Mouse (Mus musculus) midbrain, embryonic 11.5 days (tissue): Measurements from ENCODE around the gene Rcc1l. TPM values are rescaled to one million over a fixed set of nuclear protein-coding genes. Genes with fewer than 3 reads are reported as not detected.

Source experiments
- ATAC-seq: fragments of 200-750 bp; cut with Nextera tagmentation; 2 replicates; pipeline ENCODE4 v1.8.0; 2017; ENCODE audit warnings: moderate TSS enrichment, moderate library complexity; ENCODE audit not compliant: low FRiP score
- DNase-seq: peaks from one replicate; pipeline ENCODE4 v3.0.0; 2015; ENCODE audit warnings: low spot score; ENCODE audit errors: missing footprints
- H3K27ac ChIP-seq: fragments of 300-500 bp; sonication (generic); 2 replicates; pipeline ENCODE4 v1.5.1; 2014; ENCODE audit warnings: low read depth, low read length
- H3K27me3 ChIP-seq: fragments of 300-500 bp; sonication (generic); 2 replicates; pipeline ENCODE4 v1.6.1; 2014; ENCODE audit warnings: mild to moderate bottlenecking, low read length, moderate library complexity, mixed read lengths; ENCODE audit not compliant: control insufficient read depth, insufficient read depth
- H3K36me3 ChIP-seq: fragments of 300-500 bp; sonication (generic); 2 replicates; pipeline ENCODE4 v1.6.1; 2014; ENCODE audit warnings: mild to moderate bottlenecking, low read length, moderate library complexity, mixed read lengths; ENCODE audit not compliant: control insufficient read depth, insufficient read depth
- H3K4me1 ChIP-seq: fragments of 300-500 bp; sonication (generic); 2 replicates; pipeline ENCODE4 v1.6.1; 2014; ENCODE audit warnings: low read length; ENCODE audit not compliant: control insufficient read depth, insufficient read depth
- H3K4me2 ChIP-seq: fragments of 300-500 bp; sonication (generic); 2 replicates; pipeline ENCODE4 v1.6.1; 2014; ENCODE audit warnings: mild to moderate bottlenecking, moderate library complexity
- H3K4me3 ChIP-seq: fragments of 300-500 bp; sonication (generic); 2 replicates; pipeline ENCODE4 v1.5.1; 2014; ENCODE audit warnings: low read depth, low read length
- H3K9ac ChIP-seq: fragments of 300-500 bp; sonication (generic); 2 replicates; pipeline ENCODE4 v1.6.1; 2014; ENCODE audit warnings: low read length
- H3K9me3 ChIP-seq: fragments of 300-500 bp; sonication (generic); 2 replicates; pipeline ENCODE4 v1.6.1; 2016; ENCODE audit warnings: low read length; ENCODE audit not compliant: control insufficient read depth
- WGBS: fragments of 180-500 bp; shearing (Covaris S2); extraction: QIAGEN DNeasy Blood & Tissue Kit; methylation state at CpG from one replicate; pipeline ENCODE4 v1.1.7; 2014; 5-methylcytosine and 5-hydroxymethylcytosine counted together
- polyA plus RNA-seq: library from polyadenylated mRNA; unstranded; fragments of >200 nt; fragmentation: Nextera tagmentation; extraction: Ambion mirVana; gene quantifications from 2 replicates; pipeline ENCODE4 v1.2.1, GENCODE M21; 2014

The Rcc1l gene
- polyA plus RNA-seq, 1 experiment from 2014 or later: 27.5 TPM

DNA sequence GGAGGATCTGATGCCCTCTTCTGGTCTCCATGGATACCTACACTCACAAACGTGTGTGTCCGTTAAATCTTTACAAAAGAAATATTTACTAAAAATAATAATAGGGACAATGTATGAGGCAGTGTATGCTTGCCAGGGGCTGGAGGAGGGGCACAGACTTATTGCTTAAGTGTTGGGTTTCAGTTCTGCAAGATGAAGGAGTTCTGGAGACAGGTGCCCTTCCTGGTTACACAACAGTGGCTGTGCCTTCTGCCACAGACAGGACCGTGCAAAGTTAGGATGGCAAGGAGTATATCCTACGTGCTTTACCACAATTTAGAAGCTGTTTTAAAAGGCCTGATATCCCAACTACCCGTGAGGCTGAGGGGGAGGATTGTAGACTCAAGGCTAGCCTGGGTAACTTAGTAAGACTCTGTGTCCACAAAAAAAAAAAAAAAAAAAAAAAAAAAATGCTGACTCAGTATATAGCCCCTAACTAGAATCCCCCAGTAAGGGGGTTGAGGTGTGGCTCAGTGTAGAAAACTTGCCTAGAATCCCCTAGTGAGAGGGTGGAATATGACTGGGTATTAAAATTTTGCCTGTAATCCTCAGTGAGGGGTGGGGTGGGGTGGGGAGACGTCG, 60.8 kb downstream of the Rcc1l start:
- no peak for ATAC-seq
- H3K27me3 ChIP-seq: no peaks in the 10 kb centered on the region
- no peak overlapping the region for H3K27ac ChIP-seq
- H3K4me2 ChIP-seq: no peak overlapping the region
- 91% methylated on average over 7 of the region's 7 CpGs for WGBS
- no peak overlapping the region for H3K9ac ChIP-seq
- no peaks in the 10 kb centered on the region for H3K9me3 ChIP-seq
- DNase-seq: no peak
- H3K4me1 ChIP-seq: no peaks in the 10 kb centered on the region
- H3K36me3 ChIP-seq: no peaks in the 10 kb centered on the region
- H3K4me3 ChIP-seq: no peak overlapping the region

DNA sequence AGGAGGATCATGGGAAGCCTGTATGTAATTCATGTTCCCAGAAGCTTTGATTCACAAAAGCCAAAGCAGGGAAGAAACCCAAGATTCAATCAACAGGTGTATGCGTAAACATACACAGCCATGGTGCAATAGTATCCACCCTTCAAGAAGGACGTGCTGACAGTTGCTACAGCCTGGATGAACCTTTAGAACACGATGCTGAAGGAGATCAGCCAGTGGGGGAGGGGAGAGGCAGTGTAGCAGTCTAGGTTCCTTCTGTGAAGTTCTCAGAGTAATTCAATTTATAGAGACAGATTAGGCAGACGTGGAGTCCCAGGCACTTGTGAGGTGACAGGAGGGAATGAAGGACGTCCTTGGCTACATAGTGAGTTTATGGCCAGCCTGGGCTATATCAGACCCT, 61.6 kb downstream of the Rcc1l start:
- H3K27me3 ChIP-seq: no peaks in the 10 kb centered on the region
- no peaks in the 10 kb centered on the region for H3K36me3 ChIP-seq
- no peak for DNase-seq
- H3K4me1 ChIP-seq: no peaks in the 10 kb centered on the region
- no peak for ATAC-seq
- H3K27ac ChIP-seq: no peak overlapping the region
- no peak overlapping the region for H3K4me3 ChIP-seq
- H3K4me2 ChIP-seq: no peak overlapping the region
- H3K9me3 ChIP-seq: no peaks in the 10 kb centered on the region
- WGBS: 83% methylated on average over 5 of the region's 5 CpGs
- H3K9ac ChIP-seq: no peak overlapping the region

- no peaks in the 10 kb centered on the region for H3K27me3 ChIP-seq
- no peak for ATAC-seq
- 96% methylated on average over 8 of the region's 8 CpGs for WGBS
Measured at GRCm38 (mm10) chr5:134105829-134106228, 70.7 kb downstream of the Rcc1l start.

GRCm38 (mm10) chr5:134102720-134103119, 73.9 kb downstream of the Rcc1l start:
- 75% methylated on average over 6 of the region's 6 CpGs for WGBS
- Histone ChIP-seq H3K36me3 (no peaks in the 10 kb centered on the region), H3K27me3 (no peaks in the 10 kb centered on the region), H3K4me3 (no peak overlapping the region), H3K4me2 (no peak overlapping the region), H3K9me3 (no peaks in the 10 kb centered on the region), H3K9ac (no peak overlapping the region), H3K4me1 (peaks cover 6% of the 10 kb centered on the region), H3K27ac (no peak overlapping the region)
- DNase-seq: no peak
- ATAC-seq: no peak

More at GRCm38 (mm10) chr5:134105829-134106228, 70.7 kb downstream of the Rcc1l start:
- 0 out of 2 replicates have a peak, but pooled peaks cover 4% of the 10 kb centered on the region for H3K36me3 ChIP-seq
- H3K9me3 ChIP-seq: no peaks in the 10 kb centered on the region
- peaks cover 6% of the 10 kb centered on the region for H3K4me1 ChIP-seq
- no peak overlapping the region for H3K27ac ChIP-seq
- H3K9ac ChIP-seq: no peak overlapping the region
- no peak overlapping the region for H3K4me2 ChIP-seq
- no peak overlapping the region for H3K4me3 ChIP-seq
- DNase-seq: no peak

DNA sequence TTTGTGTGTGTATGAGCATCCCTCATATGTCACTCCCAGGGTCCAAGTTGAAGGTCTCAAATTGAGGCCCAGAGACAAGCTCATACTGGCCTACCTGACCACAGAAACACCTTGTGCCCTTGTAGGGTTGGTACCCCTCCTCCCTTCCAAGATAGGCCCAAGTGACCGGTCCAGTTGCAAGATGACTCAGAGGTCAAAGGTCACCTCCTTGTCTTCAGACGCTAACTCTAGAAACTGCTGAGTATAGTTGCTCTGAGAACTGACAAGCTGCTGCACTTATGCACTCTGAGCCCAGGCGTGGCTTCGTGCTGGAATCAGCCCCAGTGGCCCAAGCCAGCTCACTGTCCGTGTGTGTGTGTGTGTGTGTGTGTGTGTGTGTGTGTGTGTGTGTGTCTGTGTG, 74.7 kb downstream of the Rcc1l start:
- Histone ChIP-seq H3K4me2 (no peak overlapping the region; the same call in 1 of the 2 replicates), H3K4me1 (peaks cover 6% of the 10 kb centered on the region), H3K27ac (no peak overlapping the region), H3K9me3 (no peaks in the 10 kb centered on the region), H3K9ac (no peak overlapping the region), H3K36me3 (no peaks in the 10 kb centered on the region), H3K27me3 (no peaks in the 10 kb centered on the region), H3K4me3 (no peak overlapping the region)
- 43% methylated on average over 5 of the region's 5 CpGs for WGBS
- ATAC-seq (no peak), DNase-seq (no peak)

DNA sequence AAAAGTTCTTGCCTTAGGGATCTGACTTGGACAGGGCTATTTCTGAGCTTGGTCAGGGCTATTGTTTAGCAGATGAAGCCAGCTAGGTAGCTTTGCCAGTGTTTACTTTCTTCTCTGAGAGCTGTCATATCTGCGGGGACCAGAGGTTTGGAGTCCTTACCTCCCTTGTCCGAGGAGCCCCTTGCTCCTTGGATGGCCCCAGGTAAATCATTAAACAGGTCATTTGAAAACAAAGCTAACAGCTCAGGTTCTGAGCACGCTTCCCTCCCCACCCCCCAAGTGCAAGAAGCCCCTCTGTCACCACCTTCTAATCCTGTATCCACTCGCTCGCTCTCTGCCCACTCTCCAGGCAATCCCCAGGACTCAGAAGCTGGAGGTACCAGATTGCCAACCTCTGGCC, 75.3 kb downstream of the Rcc1l start:
- no peaks in the 10 kb centered on the region for H3K36me3 ChIP-seq
- no peak overlapping the region for H3K27ac ChIP-seq
- ATAC-seq (no peak), DNase-seq (no peak)
- peaks cover 6% of the 10 kb centered on the region for H3K4me1 ChIP-seq
- peak overlapping the region; percentile 89 for H3K4me2 ChIP-seq
- H3K9ac ChIP-seq: 0 out of 2 replicates have a peak overlapping the region, but pooled peaks have one; percentile 5
- no peaks in the 10 kb centered on the region for H3K27me3 ChIP-seq
- WGBS: 62% methylated on average over 5 of the region's 5 CpGs
- no peaks in the 10 kb centered on the region for H3K9me3 ChIP-seq
- no peak overlapping the region for H3K4me3 ChIP-seq

DNA sequence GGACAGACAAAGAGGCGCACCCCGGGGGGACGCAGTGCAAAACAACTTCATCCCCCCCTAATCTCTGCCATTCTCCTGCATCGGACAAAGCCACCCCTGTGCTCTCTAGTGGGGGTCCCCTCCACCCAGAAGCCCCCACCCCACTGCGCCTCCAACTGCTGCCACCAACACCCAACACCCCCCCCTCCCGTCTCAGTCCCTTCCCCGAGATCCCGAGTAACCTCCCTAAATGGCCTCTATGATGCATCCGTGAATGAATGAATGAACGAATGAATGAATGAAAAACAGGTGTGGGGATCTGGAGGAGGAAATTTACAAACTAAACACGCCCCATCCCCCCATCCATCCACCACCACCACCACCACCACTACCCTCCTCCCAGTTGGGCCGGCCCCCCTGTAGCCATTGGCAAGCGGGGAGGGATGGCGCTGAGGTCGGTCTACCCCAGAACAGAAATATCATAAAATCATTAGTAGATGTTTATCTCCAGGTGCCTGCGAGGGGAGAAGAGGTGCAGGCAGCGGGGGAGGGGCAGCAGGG, 76.3 kb downstream of the Rcc1l start:
- peak; percentile 31; the same call in 1 of the 2 replicates for ATAC-seq
- H3K27me3 ChIP-seq: no peaks in the 10 kb centered on the region
- peaks cover 6% of the 10 kb centered on the region for H3K4me1 ChIP-seq
- no peak overlapping the region for H3K27ac ChIP-seq
- no peaks in the 10 kb centered on the region for H3K36me3 ChIP-seq
- no peaks in the 10 kb centered on the region for H3K9me3 ChIP-seq
- DNase-seq: peak; percentile 86
- peak overlapping the region; percentile 87 for H3K9ac ChIP-seq
- peak overlapping the region; percentile 89 for H3K4me2 ChIP-seq
- peak overlapping the region; percentile 70 for H3K4me3 ChIP-seq
- whole genome bisulfite sequencing: 2% methylated on average over 17 of the region's 17 CpGs

DNA sequence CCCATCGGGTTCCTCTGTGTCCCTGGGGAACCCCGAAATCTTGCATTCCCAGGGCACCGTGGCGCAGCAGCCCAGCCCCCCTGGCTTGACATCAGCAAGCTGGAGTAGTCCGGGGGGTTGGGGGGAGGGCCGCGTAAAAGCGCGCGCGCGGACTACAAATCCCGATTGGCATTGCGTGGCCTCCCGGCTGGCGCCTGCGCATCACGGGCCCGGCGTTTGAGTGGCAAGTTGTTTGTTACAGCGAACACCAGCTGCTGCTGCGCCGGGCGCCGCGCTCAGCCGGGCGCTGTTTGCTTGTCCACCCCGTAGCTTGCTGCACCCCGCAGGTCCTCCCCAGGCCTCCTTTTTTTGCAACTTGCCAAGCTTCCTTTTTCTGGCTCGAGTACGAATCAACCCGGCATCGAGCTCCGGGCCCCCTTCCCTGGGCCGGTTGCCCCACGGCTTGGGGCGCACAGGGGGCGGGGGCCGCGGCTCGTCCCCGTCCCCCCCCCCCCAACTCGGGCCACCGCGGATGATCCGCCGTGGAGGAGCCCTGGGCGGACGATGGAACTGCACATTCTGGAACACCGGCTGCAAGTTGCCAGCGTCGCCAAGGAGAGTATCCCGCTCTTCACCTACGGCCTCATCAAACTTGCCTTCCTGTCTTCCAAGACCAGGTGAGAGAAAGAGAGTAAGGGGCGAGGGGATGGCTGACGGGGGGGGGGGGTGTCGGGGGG, 76.9 kb downstream of the Rcc1l start, which contains the start of gene Castor2:
Gene Castor2 (plus strand): TSS at position 216 of the 716 bp plus-strand sequence.
- Histone ChIP-seq H3K4me3 (peak within 1 kb of the TSS; percentile 70), H3K9ac (peak within 1 kb of the TSS; percentile 87), H3K9me3 (no peaks in the 10 kb centered on the region), H3K27me3 (no peaks in the 10 kb centered on the region), H3K27ac (peak within 1 kb of the TSS; percentile 71), H3K4me2 (peak within 1 kb of the TSS; percentile 89), H3K4me1 (peaks cover 6% of the 10 kb centered on the region), H3K36me3 (no peaks in the 10 kb centered on the region)
- peak; percentile 94 for ATAC-seq
- peak; percentile 99 for DNase-seq
- WGBS: under 1% methylated on average over 53 of the region's 58 CpGs

- 0 out of 2 replicates have a peak overlapping the region, but pooled peaks have one; percentile 3 for H3K27ac ChIP-seq
- peak overlapping the region; percentile 70 for H3K4me3 ChIP-seq
- H3K4me1 ChIP-seq: peaks cover 6% of the 10 kb centered on the region
- DNase-seq (no peak), ATAC-seq (peak; percentile 58)
- H3K27me3 ChIP-seq: no peaks in the 10 kb centered on the region
- H3K4me2 ChIP-seq: peak overlapping the region; percentile 89
- no peaks in the 10 kb centered on the region for H3K9me3 ChIP-seq
- H3K36me3 ChIP-seq: no peaks in the 10 kb centered on the region
- WGBS: under 1% methylated on average over 16 of the region's 17 CpGs
- H3K9ac ChIP-seq: peak overlapping the region; percentile 87
Measured at GRCm38 (mm10) chr5:134098976-134099375, 77.6 kb downstream of the Rcc1l start.
